Mouse (Mus musculus): ENCODE measurements around the gene Rbp4.

Rbp4 gene

DNA sequence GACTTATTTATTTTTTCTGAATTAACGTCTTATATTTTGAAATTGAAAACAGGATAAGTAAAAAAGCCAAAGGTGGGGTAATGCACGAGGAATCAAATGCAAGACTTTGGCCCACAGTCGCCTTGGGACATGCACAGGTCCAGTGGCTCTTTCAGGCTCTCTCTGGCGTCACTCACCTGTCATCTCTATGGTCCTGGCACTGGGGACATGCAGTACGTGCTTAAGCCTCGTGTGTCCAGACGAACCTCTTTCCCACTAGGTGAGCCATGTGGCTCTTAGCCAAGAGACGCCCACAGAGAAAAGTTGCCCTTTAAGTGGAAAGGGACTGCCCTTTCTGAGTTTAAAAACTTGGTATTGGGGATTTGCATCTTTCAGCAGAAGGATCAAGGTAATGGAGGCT, 35.7 kb downstream of the Rbp4 start:
- no peak for DNase-seq (ENCODE audit: low spot score)

DNA sequence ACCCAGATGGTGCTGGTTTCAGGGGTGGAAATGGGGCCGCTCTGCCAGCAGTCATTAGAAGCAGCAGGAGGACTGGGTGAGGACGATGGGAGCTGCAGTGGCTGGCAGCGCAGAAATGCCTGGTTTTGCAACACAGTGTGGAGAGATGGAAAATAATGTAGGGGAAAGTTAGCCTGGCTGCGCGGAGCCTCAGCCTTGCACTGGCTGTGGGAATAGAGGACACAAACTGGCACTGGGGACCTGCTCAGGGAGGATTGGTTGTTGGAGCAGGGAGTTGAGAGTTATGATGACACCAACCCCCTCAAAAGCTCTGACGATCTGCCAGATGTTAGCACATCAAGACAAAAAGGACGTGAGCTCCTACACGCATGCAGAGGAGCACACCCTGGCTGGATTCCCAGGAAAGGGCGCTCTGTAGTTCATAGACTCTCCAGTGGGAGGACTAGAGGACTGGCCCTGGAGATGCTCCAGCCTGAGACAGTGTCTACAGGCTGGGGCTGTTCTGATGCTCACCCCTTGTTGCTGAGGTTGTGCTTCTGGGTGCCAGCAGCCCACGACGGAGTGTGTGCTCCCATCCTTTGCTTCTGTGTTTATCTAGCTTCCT, 38.0 kb downstream of the Rbp4 start:
- peak; percentile 48 for DNase-seq (ENCODE audit: low spot score)

GRCm38 (mm10) chr19:38085841-38086240, 39.2 kb downstream of the Rbp4 start:
- DNase-seq (ENCODE audit: low spot score): no peak

DNA sequence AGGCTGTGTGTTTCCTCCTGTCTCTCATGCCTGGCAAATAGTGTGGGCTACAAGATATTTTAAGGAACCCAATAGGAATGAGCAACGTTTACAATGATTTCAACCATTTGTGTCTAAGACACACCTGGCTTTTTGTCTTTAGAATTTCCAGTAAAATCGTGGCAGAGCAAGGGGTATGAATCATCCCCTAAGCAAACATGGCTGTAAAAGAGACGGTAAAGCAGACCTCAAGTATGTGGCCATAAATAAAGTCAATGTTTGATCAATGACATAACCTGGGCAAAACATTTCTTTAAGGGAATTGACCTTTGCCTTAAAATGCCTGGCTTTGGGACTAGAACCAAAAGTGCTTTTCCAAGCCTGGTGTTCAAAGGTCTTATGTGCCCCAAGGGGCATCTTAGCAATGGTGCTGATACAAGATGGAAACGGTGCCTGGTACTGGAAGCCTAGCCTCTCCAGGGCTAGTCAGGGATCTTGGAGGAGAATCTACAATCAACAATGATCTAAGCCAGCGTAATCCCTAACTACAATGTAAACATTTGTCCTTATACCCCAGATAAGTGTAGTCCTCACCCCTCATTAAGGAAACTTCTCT, 42.1 kb downstream of the Rbp4 start:
- no peak for DNase-seq (ENCODE audit: low spot score)

GRCm38 (mm10) chr19:38081361-38081760, 43.7 kb downstream of the Rbp4 start:
- no peak for DNase-seq (ENCODE audit: low spot score)

GRCm38 (mm10) chr19:38077851-38078540, 47.1 kb downstream of the Rbp4 start:
- DNase-seq (ENCODE audit: low spot score): no peak

DNA sequence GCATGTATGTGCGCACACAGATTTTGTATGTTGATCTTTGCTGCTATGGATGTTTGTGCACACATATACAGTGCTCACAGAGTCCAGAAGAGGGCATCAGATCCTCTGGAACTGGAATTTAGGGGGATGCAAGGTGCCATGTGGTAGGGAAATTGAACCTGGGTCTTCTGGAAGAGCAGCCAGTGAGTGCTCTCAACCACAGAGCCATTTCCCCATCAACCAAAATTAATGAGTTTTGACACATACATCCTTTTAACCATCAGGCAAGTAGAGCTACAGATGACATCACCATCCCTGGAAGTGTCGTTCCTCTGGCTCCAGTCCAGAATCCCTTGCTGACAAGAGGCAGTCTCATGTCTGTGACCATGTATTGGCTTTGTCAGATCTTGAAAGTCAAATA, 48.8 kb downstream of the Rbp4 start:
- DNase-seq (ENCODE audit: low spot score): peak; percentile 16

DNA sequence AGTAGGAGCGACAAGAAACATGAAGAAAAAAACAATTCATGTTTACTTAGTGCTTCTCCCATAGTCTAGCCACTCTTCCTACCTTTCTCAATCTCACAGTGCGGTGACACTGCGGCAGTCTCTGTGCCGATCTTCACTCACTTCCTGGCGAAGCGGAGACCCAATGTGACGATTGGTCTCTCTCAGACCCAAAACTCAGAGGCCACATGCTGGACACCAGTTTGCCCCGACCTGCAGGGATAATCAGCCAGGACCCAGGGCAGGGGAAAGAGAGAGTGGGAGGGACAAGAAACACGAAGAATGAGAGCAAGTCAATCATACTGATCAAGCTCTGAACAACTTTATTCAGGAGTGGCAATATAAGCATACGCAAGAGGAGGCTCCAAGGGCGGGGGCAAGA, 50.0 kb downstream of the Rbp4 start:
- no peak for DNase-seq (ENCODE audit: low spot score)

DNA sequence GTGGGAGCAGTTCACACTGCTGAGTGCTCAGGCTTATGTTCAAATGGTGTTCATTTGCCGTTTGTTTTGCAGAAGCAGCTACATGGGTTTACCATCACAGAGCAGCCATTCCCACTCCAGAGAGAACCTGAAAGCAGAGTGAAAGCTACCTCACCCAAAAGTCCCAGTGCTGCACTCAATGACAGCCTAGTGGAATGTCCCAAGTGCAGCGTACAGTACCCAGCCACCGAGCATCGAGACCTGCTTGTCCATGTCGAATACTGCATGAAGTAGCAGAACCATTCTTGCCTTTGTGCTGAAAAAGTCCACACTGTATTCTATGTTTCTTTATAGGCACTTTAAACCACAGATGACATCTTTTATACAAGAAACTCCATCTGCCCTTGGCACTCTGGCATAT, 51.9 kb downstream of the Rbp4 start:
- DNase-seq (ENCODE audit: low spot score): no peak
